Mouse (Mus musculus) thymus, adult 2 months (tissue): ENCODE data around the gene Aplnr.

Source experiments
- CTCF ChIP-seq: fragments of 200-500 bp; IDR thresholded peaks from 2 replicates; pipeline ENCODE4 v1.5.1; 2012; ENCODE audit warnings: mild to moderate bottlenecking, control low read depth, low read length, moderate library complexity, borderline replicate concordance; ENCODE audit not compliant: control insufficient read depth, poor library complexity, insufficient read depth; ENCODE audit errors: extremely low read depth
- POLR2A ChIP-seq: fragments of 200-500 bp; IDR thresholded peaks from 2 replicates; pipeline ENCODE4 v1.6.1; 2012; ENCODE audit warnings: mild to moderate bottlenecking, low read length, control low read depth, moderate library complexity; ENCODE audit not compliant: control insufficient read depth, poor library complexity, insufficient read depth; ENCODE audit errors: extremely low read depth

- TF ChIP-seq CTCF: no peak
- TF ChIP-seq POLR2A: no peak
Observed at GRCm38 (mm10) chr2:85129496-85129971, 6.5 kb upstream of the Aplnr start.
